Mouse (Mus musculus) left cerebral cortex, postnatal 10 days (tissue): ENCODE measurements at regions not wholly inside any gene's neighbourhood (a gene's known extent, or its start where the extent isn't known, plus 50 kb on each side); places are given as distances from the start of the nearest gene placed in this dataset.

ENCODE experiments used
- DNase-seq, 2 experiments: peaks; one replicate each; pipeline ENCODE4 v3.0.0; 2021 to 2022; ENCODE audit warnings: low spot score in 2 of 2, mixed read lengths in 1 of 2; ENCODE audit errors: extremely low spot score in 1 of 2
- intact Hi-C: fragments of 180-260 bp; cut with DNase I; formaldehyde crosslinking; loops from one replicate; pipeline ENCODE4 v1.15.1; 2025

GRCm38 (mm10) chr15:17181358-17182022, 452.9 kb downstream of the Cdh9 start:
- no peak for DNase-seq
- intact Hi-C loops: no loop called here

DNA sequence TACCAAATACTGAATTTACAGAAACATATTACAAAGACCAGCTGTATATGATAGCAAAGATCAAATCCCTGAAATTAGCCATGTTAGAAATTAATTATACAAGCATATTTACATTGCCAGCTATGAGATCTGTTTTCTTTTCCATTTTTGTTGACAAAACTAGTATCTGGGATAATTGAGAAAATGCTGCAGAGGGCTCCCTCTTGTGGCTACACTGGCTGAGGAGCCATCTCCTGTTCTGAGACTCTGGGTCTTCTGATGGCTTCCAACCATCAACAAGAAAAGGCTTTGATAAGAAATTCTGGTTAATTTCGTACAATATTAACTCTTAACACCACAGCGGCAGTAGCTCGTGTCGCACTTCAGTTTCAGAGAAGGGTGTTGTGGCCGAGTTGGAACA, 466.9 kb downstream of the Cdh9 start:
- peak in 1 of 2 experiments; percentile 16 for DNase-seq
- intact Hi-C loops: no loop called here

DNA sequence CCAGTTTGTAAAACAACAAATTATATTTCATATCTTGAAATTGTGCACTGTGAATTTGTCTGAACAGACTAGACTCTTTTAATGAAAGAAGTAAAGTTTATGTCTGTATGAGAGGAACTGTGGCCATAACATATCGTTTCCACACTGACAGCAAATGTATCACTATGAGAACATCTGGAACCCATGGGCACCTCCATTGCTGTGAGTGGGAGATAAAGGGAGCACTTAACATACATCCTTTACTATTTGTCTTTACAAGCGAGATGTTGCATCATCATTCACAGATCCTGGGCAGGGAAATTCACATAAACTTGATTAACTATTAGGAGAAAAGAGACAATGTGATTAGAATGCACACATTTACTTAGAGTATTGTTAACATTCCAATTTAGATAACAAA, 476.2 kb downstream of the Cdh9 start:
- no peak for DNase-seq

DNA sequence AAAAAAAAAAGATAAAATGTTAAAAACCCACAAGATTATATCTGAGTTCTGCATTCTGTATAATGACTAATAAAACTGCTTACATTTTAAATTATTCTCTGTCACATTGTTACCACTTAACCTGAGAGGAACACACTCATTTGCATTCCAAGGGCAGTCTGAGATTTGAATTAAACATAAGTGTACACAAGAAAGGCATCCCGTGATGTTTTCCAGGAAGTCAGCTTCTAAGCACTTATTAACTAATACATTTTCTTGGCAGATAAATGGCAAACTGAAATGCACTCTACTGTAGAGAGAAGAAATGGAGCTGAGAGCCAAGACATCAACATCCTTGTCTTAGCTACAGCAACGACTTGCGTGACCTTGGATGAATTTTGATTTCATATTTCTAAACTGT, 516.5 kb downstream of the Cdh9 start:
- intact Hi-C loops: no loop called here
- no peak for DNase-seq

More for the DNA sequence above, 476.2 kb downstream of the Cdh9 start:
- intact Hi-C loops: no loop called here

GRCm38 (mm10) chr15:17289221-17289620, 560.7 kb downstream of the Cdh9 start:
- intact Hi-C loops: no loop called here
- DNase-seq: no peak
